Mouse (Mus musculus) adrenal gland, adult (tissue): ENCODE measurements at regions not wholly inside any gene's neighbourhood (a gene's known extent, or its start where the extent isn't known, plus 50 kb on each side); places are given as distances from the start of the nearest gene placed in this dataset.

Experiments
- DNase-seq, 2 experiments: peaks; one replicate each; pipeline ENCODE4 v3.0.0; 2022 to 2023; ENCODE audit warnings: low spot score in 1 of 2; ENCODE audit not compliant: inconsistent age in 2 of 2

- DNase-seq, result no peak
Observed at GRCm38 (mm10) chr12:109949231-109949965, 329.5 kb upstream of the Dio3 start.

DNA sequence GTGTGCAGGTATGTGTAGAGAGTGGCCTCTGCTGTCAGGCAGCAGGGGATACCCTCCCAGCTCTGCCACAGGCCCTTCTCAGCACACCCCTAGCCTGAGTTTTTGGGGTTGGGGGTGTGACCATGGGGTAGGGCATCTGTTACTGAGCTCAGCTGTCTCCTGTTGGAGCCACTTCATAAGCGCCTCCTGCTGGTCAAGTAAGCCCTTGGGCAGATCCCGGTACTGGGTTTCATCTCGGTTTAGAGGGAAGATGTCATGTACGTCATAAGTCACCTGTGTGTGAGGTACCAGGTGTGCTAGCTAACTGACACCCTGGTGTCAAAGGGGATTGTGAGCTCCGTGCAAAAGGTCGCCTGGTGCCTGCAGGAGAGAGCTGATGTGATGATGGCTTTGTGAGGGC, 328.2 kb upstream of the Dio3 start:
- DNase-seq, result no peak

GRCm38 (mm10) chr12:109951473-109951872, 327.4 kb upstream of the Dio3 start:
- no peak for DNase-seq

DNA sequence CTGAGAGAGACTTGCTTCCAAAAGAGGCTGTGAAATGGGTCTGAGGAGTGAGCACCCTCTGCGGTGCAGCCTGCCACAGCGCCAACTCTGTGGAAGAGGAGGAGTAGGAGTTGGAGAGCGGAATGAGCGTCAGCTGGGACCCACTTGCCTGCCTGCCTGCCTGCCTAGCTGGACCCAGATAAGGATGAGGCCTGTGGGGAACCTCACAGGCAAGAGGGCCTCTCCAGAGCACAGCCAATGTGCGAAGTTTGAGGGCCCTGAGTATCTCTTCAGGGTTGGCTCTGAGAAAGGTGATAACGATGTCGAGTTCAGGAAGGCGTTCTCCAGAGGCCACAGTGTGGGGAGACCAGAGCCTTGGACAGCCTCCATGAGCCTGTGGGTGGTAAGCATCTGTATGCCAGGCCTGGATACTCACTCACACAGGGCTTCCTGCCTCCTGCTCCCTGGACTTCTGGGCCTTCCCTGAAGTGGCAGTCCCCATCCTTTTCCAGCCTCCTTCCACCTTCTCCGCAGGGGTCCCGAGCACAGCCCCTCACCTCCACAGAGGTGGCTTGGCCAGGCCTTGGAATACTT, 326.9 kb upstream of the Dio3 start:
- DNase-seq, result no peak

GRCm38 (mm10) chr12:109952933-109953332, 325.9 kb upstream of the Dio3 start:
- DNase-seq, result no peak

DNA sequence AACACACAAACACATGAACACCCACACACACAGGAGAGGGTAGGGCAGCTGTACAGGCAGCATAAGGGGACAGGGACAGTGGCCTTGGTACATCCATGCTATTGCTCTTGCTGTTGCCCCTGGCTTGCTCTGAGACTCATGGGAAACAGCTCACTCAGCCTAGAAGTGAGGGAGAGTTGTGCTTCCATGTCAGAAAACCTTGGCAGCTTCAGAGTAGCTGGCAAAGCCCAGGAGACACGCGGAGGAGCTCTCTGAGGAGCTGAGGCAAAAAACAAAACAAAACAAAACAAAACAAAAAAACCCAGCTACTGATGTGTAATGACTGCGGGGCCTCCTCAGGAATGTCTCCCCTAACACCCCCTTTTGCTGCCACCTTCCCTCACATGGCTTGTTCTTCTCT, 321.6 kb upstream of the Dio3 start:
- no peak for DNase-seq

DNA sequence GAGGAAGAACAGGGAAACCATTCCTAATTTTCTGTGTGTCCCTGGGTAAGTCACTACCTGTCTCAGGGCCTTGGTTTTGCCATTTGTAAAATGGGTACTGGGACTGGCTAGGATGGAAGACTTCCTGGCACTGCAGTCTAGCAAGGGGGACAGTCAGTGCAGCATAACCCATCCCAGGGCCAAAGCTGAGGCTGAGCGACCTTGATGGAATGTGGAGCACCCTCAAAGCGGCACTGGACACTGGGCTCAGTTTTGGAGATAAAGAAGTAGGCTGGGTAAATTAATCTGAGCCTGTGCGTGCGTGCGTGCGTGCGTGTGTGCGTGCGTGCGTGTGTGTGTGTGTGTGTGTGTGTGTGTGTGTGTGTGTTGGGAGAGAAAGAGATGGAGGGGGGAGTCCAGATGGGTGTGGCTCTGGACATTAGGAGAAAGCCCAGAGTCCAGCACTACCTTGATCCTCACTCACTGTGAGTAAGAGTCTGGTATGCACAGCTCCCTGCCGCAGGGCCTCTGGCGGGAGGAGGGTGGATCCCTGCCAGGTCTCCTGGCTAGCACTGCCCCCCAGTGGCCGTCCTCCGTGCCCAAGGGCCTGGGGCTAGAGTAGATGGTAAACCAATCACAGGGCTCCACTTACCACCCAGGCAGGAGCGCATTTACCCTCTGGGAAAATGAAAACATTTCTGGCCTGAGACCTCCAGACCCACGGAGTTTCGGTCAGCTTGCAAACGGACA, 320.3 kb upstream of the Dio3 start:
- DNase-seq, result peak; percentile 90 to 95

- peak in 1 of 2 experiments; percentile 34 for DNase-seq
Observed at GRCm38 (mm10) chr12:109966776-109967175, 312.1 kb upstream of the Dio3 start.

- DNase-seq, result no peak
Observed at GRCm38 (mm10) chr12:109968303-109968702, 310.6 kb upstream of the Dio3 start.

DNA sequence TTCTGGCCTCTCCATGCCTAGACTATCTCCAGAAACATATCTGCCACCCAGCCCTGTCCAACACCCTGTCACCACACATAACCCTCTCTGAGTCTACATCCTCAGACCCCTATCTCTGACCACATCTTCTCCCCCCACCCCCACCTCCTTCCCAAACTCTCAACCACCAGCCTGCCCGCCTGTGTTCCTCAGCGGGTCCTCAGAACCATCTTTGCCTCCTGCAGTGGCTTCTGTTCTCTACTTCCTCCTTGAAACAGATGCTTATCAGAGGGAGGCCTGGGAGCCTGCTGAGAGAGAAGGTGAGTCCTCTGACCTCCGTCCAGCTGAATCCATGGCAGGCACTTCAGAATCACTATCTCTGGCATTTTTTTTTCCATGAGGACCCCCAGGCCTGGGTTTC, 307.4 kb upstream of the Dio3 start:
- DNase-seq, result no peak

DNA sequence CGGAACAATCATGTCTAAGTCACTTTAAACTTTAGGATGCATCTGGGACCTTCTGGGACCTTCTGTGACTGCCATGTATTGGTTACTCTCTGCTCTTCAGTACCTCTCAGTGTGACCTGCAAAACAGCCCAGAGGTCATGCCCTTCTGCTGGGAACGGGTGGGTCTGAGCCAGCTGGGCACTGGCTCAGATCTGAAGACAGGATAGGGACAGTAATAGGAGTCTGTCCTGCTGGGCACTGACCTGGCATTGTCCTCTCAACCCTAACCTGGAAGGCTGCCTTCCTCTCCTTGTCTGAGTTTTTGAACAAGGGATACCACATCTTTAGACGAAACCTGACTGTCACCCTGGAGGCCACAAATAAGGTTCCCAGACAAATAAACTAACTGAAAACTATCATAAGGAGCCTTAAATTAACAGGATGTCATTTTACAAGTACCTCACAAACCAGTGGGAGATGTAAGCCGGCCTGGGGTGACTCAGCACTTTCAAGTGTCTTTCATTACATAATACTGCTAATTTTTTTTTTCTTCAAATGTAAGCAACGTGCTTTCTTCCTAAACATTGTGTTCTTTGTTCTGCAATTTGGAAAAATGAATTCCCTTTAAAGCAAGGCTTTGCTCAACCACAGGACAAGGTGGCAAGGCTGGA, 306.4 kb upstream of the Dio3 start:
- DNase-seq, result peak; percentile 54 to 79

- no peak for DNase-seq
Observed at GRCm38 (mm10) chr12:109973598-109973997, 305.3 kb upstream of the Dio3 start.

- DNase-seq, result no peak
Observed at GRCm38 (mm10) chr12:109975176-109975972, 303.5 kb upstream of the Dio3 start.

DNA sequence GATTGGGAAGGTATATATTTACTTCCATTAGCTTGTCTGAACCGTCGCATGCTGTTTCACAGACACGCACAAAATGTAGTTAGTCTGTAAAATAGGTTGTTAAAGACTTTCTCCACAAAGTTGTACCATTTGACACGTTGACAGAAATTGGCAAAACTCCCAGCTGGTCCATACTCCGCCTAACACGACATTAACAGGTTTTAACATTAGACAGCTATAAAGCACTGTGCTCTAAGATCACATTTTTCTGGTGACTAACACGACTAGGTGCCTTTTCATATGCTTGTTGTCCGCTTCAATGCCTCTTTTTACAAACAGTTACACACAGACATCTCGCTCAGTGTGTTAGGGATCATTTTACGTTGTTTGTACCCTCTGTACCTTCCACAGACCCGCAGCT, 294.2 kb upstream of the Dio3 start:
- no peak for DNase-seq

GRCm38 (mm10) chr12:109993410-109993809, 285.5 kb upstream of the Dio3 start:
- no peak for DNase-seq

- no peak for DNase-seq
Observed at GRCm38 (mm10) chr12:110002717-110003116, 276.2 kb upstream of the Dio3 start.

DNA sequence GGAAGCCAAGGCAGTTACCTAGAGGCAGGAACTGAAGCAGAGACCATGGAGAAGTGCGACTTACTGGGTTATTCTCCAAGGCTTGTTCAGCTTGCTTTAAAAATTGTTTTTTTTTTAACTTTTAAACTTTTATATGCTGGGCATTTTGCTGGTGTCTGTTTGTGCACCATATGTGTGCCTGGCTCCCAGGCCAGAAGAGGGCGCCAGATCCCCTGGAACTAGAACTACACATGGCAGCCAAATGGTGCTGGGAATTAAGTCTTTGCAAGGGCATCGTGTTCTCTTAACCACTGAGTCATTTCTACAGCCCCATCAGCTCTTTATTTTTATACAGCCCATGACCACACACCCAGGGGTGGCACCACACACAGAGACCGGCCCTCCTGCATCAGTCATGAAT, 269.7 kb upstream of the Dio3 start:
- DNase-seq, result peak in 1 of 2 experiments; percentile 44

DNA sequence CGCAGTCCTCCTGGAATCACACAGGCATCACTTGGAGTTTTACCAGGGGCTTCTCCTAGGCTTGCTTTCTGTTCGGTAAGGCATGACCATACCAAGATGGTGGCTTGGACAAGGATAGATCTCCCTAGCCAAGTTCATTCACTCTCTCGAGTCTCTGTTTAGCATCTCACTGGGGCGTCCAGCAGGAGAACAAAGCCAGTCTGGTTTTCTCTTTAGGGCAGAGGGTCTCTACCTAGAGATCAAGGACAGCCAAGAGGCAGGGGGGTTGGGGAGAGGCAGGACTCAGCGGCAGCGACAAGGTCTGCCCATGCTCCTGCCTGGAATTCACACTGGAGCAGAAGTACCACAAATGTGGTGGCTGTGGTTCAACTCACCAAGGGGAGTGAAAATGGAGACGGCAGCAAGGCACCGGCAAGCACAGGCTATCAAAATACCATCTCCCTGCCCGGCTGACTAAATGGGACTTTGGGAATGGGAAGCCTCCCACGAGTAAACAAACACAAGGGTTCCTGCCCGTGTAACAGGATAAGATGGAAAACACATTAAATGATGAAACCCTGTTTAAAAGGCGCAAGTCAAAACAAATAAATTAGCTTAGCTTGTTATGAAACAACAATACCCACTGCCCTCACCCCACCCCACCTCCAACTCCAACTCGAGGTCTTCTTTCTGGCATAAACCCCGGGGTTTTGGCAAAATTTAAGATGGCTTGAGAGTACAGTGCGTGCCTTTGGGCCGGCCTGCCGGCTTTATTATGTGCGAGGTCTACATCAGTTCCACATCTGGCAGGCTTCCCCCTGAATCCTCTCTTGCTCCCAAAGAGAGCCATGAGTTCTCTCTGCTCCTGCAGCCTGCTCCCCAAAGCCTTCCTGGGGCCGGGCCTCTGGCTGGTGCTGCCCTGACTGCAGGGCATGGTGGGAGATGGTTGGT, 258.1 kb upstream of the Dio3 start:
- DNase-seq, result no peak

DNA sequence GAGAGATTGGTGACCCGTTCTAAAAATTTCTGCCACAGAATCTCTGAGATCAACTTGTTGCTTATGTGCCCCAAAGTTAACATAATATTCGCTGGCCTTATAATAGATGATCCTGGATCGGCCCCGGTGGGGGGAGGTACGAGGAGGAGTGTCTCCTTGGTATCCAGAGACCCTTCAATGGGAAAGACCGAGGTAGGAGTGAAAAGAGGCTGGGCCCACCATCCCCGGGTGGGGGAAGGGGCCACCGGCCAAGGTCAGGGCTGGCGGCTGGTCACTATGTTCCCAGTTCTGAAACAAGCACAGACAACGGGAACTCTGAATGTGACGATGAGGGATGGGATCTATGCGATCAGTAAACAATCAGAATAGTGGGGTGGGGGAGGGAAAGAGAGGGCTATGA, 257.2 kb upstream of the Dio3 start:
- no peak for DNase-seq

- DNase-seq, result no peak
Observed at GRCm38 (mm10) chr12:110022631-110023030, 256.2 kb upstream of the Dio3 start.
